Mouse (Mus musculus): ENCODE measurements around the gene Poldip3. TPM values are rescaled to one million over a fixed set of nuclear protein-coding genes. Genes with fewer than 3 reads are reported as not detected.
"Not testable (repeated sequence)": the region's sequence is repeated elsewhere in the genome, so short reads cannot be mapped to it uniquely, and the experiment has no call there.

The Poldip3 gene
- polyA plus RNA-seq, 1 experiment from 2014 or later: 155 TPM

DNA sequence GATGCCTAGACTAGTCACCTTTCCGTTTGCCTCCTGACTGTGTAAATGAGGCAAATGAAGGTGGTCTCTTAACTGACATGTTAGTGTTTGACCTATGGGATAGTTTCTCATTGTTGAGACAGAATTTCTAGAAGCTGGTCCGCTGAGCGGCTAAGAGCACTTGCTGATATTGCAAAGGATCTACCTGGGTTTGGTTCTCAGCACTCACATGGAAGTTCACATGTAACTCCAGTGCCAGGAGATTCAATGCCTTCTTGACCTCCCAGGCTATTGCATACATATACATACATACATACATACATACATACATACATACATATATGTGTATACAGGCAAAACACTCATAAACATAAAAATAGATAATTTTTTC, 874 bp upstream of the Poldip3 start:
- Histone ChIP-seq H3K9ac (peak overlapping the region; percentile 99; the same call in 1 of the 2 replicates), H3K4me3 (peak overlapping the region; percentile 91), H3K36me3 (peaks cover 36% of the 10 kb centered on the region), H3K4me1 (peaks cover 12% of the 10 kb centered on the region), H3K27ac (peak overlapping the region; percentile 99), H3K9me3 (no peaks in the 10 kb centered on the region), H3K4me2 (peak overlapping the region; percentile 45), H3K27me3 (no peaks in the 10 kb centered on the region)
- WGBS: 26% methylated on average over 3 of the region's 3 CpGs
- ATAC-seq (ENCODE audit: insufficient number of reproducible peaks, insufficient read depth, low FRiP score, low TSS enrichment, low read depth): no peak

DNA sequence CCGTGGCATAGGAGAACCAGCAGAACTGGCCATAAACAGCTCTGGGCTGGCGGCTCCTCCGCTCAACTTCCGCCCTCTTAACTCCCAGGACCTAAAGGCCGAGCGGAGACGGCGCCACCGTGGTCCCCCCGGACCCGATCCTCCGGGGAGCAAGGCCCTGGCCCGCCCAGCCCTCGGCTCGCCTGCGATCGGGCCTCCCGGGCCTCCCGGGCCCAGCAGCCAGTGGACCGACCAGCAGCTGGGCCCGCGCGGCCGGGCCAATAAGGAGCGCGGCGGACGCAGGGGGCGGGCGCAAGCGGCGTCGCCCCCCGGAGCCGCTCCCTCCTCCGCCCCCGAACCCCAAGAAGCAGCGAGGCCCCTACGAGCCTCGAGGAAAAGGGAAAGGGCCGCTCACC, 386 bp downstream of the Poldip3 start:
- H3K4me2 ChIP-seq: peak overlapping the region; percentile 80
- H3K4me1 ChIP-seq: peaks cover 12% of the 10 kb centered on the region
- no peaks in the 10 kb centered on the region for H3K9me3 ChIP-seq
- H3K4me3 ChIP-seq: peak overlapping the region; percentile 91
- peak overlapping the region; percentile 99 for H3K27ac ChIP-seq
- peak overlapping the region; percentile 99 for H3K9ac ChIP-seq
- H3K36me3 ChIP-seq: peaks cover 42% of the 10 kb centered on the region
- no peaks in the 10 kb centered on the region for H3K27me3 ChIP-seq
- peak; percentile 80 for ATAC-seq (ENCODE audit: insufficient number of reproducible peaks, insufficient read depth, low FRiP score, low TSS enrichment, low read depth)
- WGBS: under 1% methylated on average over 41 of the region's 41 CpGs

DNA sequence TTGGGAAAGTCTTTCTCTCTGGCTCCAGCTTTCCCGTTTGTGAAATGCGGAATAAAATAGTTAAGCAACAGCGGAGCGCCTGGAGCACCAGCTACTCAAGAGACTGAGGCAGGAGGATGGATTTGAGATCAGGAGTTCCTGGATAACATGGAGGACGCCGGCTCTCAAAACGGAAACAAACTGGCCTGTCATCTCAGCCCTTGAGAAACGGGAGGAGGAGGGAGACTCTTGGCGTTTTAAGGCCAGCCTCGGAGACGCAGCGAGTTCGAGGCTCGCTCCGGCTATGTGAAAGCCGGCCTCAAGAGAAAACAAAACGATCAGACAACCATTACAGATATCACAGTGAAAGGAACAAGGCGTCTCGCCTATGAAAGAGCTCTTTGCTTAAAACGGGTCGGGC, 789 bp downstream of the Poldip3 start:
- no peak for ATAC-seq (ENCODE audit: insufficient number of reproducible peaks, insufficient read depth, low FRiP score, low TSS enrichment, low read depth)
- H3K27me3 ChIP-seq: no peaks in the 10 kb centered on the region
- peak overlapping the region; percentile 99 for H3K27ac ChIP-seq
- peak overlapping the region; percentile 80 for H3K4me2 ChIP-seq
- peaks cover 14% of the 10 kb centered on the region for H3K4me1 ChIP-seq
- H3K4me3 ChIP-seq: peak overlapping the region; percentile 91
- H3K9ac ChIP-seq: peak overlapping the region; percentile 99
- no peaks in the 10 kb centered on the region for H3K9me3 ChIP-seq
- 2% methylated on average over 21 of the region's 21 CpGs for WGBS
- H3K36me3 ChIP-seq: peaks cover 38% of the 10 kb centered on the region

DNA sequence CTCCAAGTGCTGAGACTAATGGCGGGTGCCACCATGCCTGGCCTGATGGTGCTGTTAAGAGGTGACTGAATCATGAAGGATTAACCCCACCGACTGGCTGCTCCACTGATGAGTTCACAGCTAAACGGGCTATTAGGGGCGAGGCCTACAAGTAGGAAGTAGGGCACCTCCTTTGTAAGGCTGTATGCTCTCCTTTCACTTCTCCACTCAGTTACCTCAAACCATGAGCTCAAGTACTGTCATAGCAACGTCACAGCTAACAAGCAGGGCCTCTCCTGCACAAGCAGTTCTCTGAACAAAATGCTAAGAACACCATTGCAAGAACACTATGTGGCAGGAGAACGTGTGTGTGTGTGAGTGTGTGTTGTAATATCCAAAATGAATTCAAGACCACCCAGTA, 3.6 kb downstream of the Poldip3 start:
- Histone ChIP-seq H3K4me2 (no peak overlapping the region), H3K27ac (no peak overlapping the region), H3K27me3 (no peaks in the 10 kb centered on the region), H3K4me3 (no peak overlapping the region), H3K36me3 (peaks cover 44% of the 10 kb centered on the region), H3K9me3 (no peaks in the 10 kb centered on the region), H3K4me1 (peaks cover 36% of the 10 kb centered on the region), H3K9ac (no peak overlapping the region)
- WGBS: 90% methylated on average over 6 of the region's 6 CpGs
- ATAC-seq (ENCODE audit: insufficient number of reproducible peaks, insufficient read depth, low FRiP score, low TSS enrichment, low read depth): no peak

DNA sequence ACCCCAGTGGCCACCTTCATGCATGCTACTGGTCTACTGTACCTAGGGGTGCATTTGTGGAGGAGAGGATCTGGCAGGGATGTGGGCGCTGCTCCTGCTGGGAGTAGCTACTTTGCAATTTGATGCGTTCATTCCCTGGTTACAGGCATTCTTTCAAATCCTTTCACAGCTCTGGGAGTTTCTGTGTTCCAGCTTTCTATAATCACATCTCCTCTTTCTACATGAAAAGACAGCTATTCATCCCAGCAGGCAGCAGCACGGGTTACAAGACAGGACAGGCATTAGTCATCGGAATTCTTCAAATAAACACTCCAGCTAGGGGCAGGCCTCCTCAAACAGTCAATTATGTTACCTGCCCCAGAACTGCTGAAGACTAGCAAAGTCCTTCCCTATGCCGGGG, 6.3 kb downstream of the Poldip3 start:
- Histone ChIP-seq H3K9ac (no peak overlapping the region), H3K4me3 (no peak overlapping the region), H3K27ac (peak overlapping the region; percentile 68; the same call in 1 of the 2 replicates), H3K9me3 (no peaks in the 10 kb centered on the region), H3K36me3 (peaks cover 57% of the 10 kb centered on the region), H3K27me3 (no peaks in the 10 kb centered on the region), H3K4me2 (no peak overlapping the region), H3K4me1 (peaks cover 34% of the 10 kb centered on the region)
- no peak for ATAC-seq (ENCODE audit: insufficient number of reproducible peaks, insufficient read depth, low FRiP score, low TSS enrichment, low read depth)
- WGBS: 55% methylated on average over 5 of the region's 5 CpGs

DNA sequence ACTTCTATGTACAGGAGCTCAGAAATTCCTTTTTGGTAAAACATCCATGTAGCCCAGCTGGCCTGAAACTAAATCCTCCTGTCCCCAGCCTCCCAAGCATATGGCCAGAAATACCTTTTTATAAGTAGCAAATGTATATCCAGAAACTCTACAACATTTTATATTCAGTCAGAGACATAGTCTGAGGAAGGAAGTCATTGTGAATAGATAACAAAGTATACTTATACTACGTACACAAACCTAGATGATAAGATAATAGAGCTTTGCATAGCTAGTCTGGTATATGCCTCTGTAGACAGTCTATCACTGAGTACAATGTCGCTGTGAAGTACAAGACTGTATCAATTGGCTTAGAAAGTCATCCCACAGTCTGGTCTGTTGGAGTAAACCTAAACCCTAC, 13.5 kb downstream of the Poldip3 start:
- Histone ChIP-seq H3K4me2 (no peak overlapping the region), H3K9ac (no peak overlapping the region), H3K36me3 (peaks cover 85% of the 10 kb centered on the region), H3K27me3 (no peaks in the 10 kb centered on the region), H3K27ac (no peak overlapping the region), H3K4me1 (peaks cover 3% of the 10 kb centered on the region), H3K9me3 (no peaks in the 10 kb centered on the region), H3K4me3 (no peak overlapping the region)
- ATAC-seq (ENCODE audit: insufficient number of reproducible peaks, insufficient read depth, low FRiP score, low TSS enrichment, low read depth): no peak
- 91% methylated on average over 2 of the region's 2 CpGs for WGBS

DNA sequence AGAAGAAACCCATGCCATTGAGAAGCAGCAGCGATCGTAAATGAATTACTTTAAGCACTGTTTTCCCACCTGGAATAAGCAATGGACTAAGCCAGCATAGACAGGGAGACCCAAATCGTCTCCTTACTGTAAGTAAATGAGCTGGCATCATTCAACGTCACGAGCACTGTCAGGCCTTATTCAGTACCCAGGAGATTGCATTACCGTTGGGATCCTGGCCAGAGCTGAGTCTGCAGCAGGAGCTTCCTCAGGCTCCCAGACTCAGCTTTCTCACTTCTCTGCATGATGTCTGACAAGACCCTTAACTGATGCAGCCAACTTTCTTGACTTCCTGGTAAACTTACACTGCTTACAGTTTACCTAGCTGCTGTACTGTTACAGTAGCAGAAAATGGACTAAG, 14.5 kb downstream of the Poldip3 start:
- Histone ChIP-seq H3K36me3 (peaks cover 94% of the 10 kb centered on the region), H3K4me1 (no peaks in the 10 kb centered on the region), H3K27ac (no peak overlapping the region), H3K9me3 (no peaks in the 10 kb centered on the region), H3K4me3 (no peak overlapping the region), H3K27me3 (no peaks in the 10 kb centered on the region), H3K9ac (no peak overlapping the region), H3K4me2 (no peak overlapping the region)
- 90% methylated on average over 6 of the region's 6 CpGs for WGBS
- no peak for ATAC-seq (ENCODE audit: insufficient number of reproducible peaks, insufficient read depth, low FRiP score, low TSS enrichment, low read depth)

DNA sequence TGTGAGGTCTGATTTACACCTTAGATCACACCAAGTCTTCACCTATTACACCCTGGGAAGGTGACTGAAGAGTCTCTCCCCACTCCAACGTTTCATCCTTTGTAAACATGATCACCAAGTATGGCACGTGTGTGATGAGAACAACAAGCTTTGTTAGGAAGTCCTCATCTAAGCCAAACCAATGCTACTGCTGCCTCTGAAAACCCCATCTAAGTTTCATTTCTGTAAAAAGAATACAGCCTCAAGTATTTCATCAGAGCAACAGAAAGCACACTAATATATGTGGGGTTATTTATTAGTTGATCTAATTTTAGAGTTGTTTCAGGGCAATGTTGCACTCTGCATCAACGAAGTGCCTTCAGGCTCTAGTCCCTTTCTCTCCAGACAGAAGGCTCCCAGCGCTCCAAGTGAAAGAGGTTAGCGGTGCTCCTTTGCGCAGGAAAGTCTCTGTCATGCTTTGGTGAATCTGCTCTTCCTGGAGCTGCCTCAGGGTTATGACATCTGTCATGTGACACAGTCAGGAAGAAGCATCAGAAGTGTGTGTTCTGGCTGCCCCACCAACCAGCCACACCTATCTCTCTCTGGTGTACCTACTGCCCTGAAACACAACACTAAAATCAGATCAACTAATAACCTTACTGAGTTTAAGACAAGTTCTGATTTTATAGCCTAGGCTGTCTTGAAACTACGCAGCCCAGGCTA, 19.5 kb downstream of the Poldip3 start:
- Histone ChIP-seq H3K9ac (no peak overlapping the region), H3K36me3 (peaks cover 96% of the 10 kb centered on the region), H3K27ac (no peak overlapping the region), H3K27me3 (no peaks in the 10 kb centered on the region), H3K4me1 (no peaks in the 10 kb centered on the region), H3K4me2 (no peak overlapping the region), H3K4me3 (no peak overlapping the region), H3K9me3 (no peaks in the 10 kb centered on the region)
- no peak for ATAC-seq (ENCODE audit: insufficient number of reproducible peaks, insufficient read depth, low FRiP score, low TSS enrichment, low read depth)
- 91% methylated on average over 7 of the region's 7 CpGs for WGBS

DNA sequence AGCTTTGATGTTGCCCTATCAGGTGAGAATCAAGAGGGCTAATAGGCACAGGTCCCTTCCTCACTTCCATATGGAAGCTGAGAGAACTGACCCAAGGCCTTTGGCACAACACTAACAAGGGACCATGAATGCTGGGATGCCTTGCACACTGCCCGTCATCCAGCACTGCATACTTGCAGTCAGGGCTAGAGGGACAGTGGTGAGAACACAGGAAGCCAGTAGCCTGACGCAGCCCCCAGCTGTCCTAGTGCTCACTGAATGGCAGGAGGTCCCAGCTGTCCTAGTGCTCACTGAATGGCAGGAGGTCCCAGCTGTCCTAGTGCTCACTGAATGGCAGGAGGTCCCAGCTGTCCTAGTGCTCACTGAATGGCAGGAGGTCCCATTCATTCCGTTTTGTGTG, 22.1 kb downstream of the Poldip3 start:
- H3K4me3 ChIP-seq; H3K27me3 ChIP-seq; H3K4me1 ChIP-seq; ATAC-seq (ENCODE audit: insufficient number of reproducible peaks, insufficient read depth, low FRiP score, low TSS enrichment, low read depth); H3K9ac ChIP-seq; H3K9me3 ChIP-seq; H3K27ac ChIP-seq; H3K4me2 ChIP-seq: not testable (repeated sequence)
- 82% methylated on average over 3 of the region's 3 CpGs for WGBS
- peaks cover 69% of the 10 kb centered on the region for H3K36me3 ChIP-seq

DNA sequence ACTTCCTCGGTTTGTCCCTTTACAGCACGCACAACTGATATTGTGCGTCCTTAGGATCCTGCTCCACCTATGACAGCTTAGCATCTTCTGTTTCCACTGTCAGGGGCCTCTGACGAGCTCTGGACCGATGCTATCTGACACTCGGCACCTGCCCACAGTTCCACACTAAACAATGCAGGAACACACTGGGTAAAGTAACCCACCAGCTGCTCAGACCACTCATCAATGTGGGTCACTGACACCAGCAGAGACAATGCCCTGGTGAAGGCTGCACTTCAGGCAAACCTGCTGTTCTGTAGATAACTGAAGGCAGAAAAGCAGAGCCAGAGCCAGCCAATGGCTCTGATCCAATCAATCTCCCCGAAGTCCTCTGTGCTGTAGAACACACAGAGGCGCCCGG, 22.6 kb downstream of the Poldip3 start:
- 92% methylated on average over 9 of the region's 9 CpGs for WGBS
- Histone ChIP-seq H3K4me2 (no peak overlapping the region), H3K4me3 (no peak overlapping the region), H3K27me3 (no peaks in the 10 kb centered on the region), H3K9me3 (no peaks in the 10 kb centered on the region), H3K27ac (no peak overlapping the region), H3K4me1 (peaks cover 2% of the 10 kb centered on the region), H3K36me3 (peaks cover 65% of the 10 kb centered on the region), H3K9ac (no peak overlapping the region)
- ATAC-seq (ENCODE audit: insufficient number of reproducible peaks, insufficient read depth, low FRiP score, low TSS enrichment, low read depth): no peak

DNA sequence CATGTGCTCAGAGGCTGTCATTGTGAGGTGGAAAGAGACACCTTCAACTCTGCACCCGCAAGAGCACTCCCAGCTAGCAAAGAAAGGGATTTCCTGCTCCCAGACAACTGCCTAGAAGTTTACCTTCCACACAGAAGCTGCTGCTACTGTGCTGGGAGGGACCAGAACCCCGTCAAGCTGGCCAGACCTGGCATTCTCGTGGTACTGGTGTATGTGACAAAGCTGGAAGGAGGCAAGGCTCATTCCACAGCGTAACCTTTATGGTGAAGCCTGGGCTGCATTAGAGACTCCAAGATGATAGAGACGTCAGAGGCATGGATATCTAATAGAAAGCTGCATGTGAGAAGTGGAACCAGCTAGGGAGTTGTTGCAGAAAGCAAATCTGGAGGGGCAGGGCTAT, 24.6 kb downstream of the Poldip3 start:
- Histone ChIP-seq H3K9me3 (no peaks in the 10 kb centered on the region), H3K27me3 (no peaks in the 10 kb centered on the region), H3K27ac (no peak overlapping the region), H3K4me2 (no peak overlapping the region), H3K4me1 (peaks cover 8% of the 10 kb centered on the region), H3K36me3 (peaks cover 52% of the 10 kb centered on the region), H3K4me3 (no peak overlapping the region), H3K9ac (no peak overlapping the region)
- no peak for ATAC-seq (ENCODE audit: insufficient number of reproducible peaks, insufficient read depth, low FRiP score, low TSS enrichment, low read depth)
- 59% methylated on average over 5 of the region's 5 CpGs for WGBS

DNA sequence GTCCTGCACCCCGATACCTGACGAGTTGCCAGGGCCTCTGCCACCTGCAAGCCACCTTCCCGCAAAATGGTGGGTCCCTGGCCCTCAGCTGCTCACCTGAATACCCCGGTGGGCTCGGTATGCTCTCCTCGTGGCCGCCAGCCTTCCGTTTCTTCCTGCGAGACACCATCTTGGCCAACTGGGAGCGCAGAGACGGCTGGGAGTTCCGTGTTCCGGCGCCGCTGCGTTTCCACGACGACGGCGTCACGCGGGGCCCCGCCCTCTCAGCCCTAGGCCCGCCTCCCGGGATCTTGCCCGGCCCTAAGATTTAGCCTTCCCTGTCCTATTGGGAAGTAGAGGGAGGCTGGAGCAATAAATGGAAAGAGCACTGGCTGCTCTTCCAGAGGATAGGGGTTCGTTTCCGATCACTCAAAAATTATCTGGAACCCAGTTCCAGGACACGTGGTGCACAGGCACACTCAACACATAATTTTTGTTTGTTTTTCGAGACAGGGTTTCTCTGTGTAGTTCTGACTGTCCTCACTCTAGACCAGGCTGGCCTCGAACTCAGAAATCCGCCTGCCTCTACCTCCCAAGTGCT, 26.5 kb downstream of the Poldip3 start, which contains the start of gene Rrp7a:
Gene Rrp7a (minus strand): TSS at position 236 of the 580 bp plus-strand sequence.
- Histone ChIP-seq H3K9me3 (no peaks in the 10 kb centered on the region), H3K4me3 (peak within 1 kb of the TSS; percentile 86), H3K27me3 (no peaks in the 10 kb centered on the region), H3K9ac (peak within 1 kb of the TSS; percentile 82), H3K4me2 (peak within 1 kb of the TSS; percentile 66), H3K36me3 (peaks cover 50% of the 10 kb centered on the region), H3K27ac (peak within 1 kb of the TSS; percentile 85), H3K4me1 (peaks cover 8% of the 10 kb centered on the region)
- ATAC-seq (ENCODE audit: insufficient number of reproducible peaks, insufficient read depth, low FRiP score, low TSS enrichment, low read depth): peak; percentile 73
- 9% methylated on average over 32 of the region's 32 CpGs for WGBS

Data from embryonic facial prominence, embryonic 13.5 days (tissue).